Mouse (Mus musculus): ENCODE results near the gene Gm8257. TPM values are rescaled to one million over a fixed set of nuclear protein-coding genes. Genes with fewer than 3 reads are reported as not detected.
"Not testable (repeated sequence)": the region's sequence is repeated elsewhere in the genome, so short reads cannot be mapped to it uniquely, and the experiment has no call there.

Gm8257 gene
- not detected in 2 replicates for polyA plus RNA-seq (2016; fragmentation: Nextera tagmentation; extraction: Ambion mirVana)

GRCm38 (mm10) chr14:44706356-44706755 is at the start of gene Gm8257:
Gene Gm8257, minus strand, starts transcription at chr14:44706456.
- DNase-seq (ENCODE audit: low spot score); H3K4me3 ChIP-seq; H3K4me1 ChIP-seq (replicated peaks); H3K36me3 ChIP-seq; H3K27me3 ChIP-seq (ENCODE audit: insufficient read depth, poor library complexity, severe bottlenecking); H3K27ac ChIP-seq; H3K9me3 ChIP-seq: not testable (repeated sequence)
- 89% methylated on average over 3 of the region's 3 CpGs for WGBS

GRCm38 (mm10) chr14:44750240-44750639 is 44.0 kb upstream of the Gm8257 start, which contains the start of gene Gm8267:
Gene Gm8267, minus strand, starts transcription at chr14:44750340.
- no peak for DNase-seq (ENCODE audit: low spot score)
- no peaks in the 10 kb centered on the region for H3K4me1 ChIP-seq (replicated peaks)
- no peak within 1 kb of the TSS for H3K27ac ChIP-seq
- whole genome bisulfite sequencing = 87% methylated on average over 3 of the region's 3 CpGs
- H3K36me3 ChIP-seq = no peaks in the 10 kb centered on the region
- H3K4me3 ChIP-seq = no peak within 1 kb of the TSS
- no peaks in the 10 kb centered on the region for H3K27me3 ChIP-seq (ENCODE audit: insufficient read depth, poor library complexity, severe bottlenecking)
- no peaks in the 10 kb centered on the region for H3K9me3 ChIP-seq

- H3K4me3 ChIP-seq; H3K36me3 ChIP-seq; H3K9me3 ChIP-seq; H3K27ac ChIP-seq; H3K27me3 ChIP-seq (ENCODE audit: insufficient read depth, poor library complexity, severe bottlenecking); H3K4me1 ChIP-seq (replicated peaks); DNase-seq (ENCODE audit: low spot score): not testable (repeated sequence)
- WGBS = 57% methylated on average over 1 of the region's 1 CpGs
Observed at GRCm38 (mm10) chr14:44742789-44743188, 36.5 kb upstream of the Gm8257 start.

- H3K4me1 ChIP-seq (replicated peaks); H3K27me3 ChIP-seq (ENCODE audit: insufficient read depth, poor library complexity, severe bottlenecking); DNase-seq (ENCODE audit: low spot score); H3K9me3 ChIP-seq; H3K4me3 ChIP-seq; H3K36me3 ChIP-seq; H3K27ac ChIP-seq: not testable (repeated sequence)
Observed at GRCm38 (mm10) chr14:44730711-44731110, 24.5 kb upstream of the Gm8257 start.

GRCm38 (mm10) chr14:44627737-44628136 is 78.5 kb downstream of the Gm8257 start, which contains the start of gene Gm5624:
Gene Gm5624, minus strand, starts transcription at chr14:44627938.
- 78% methylated on average over 4 of the region's 4 CpGs for WGBS
- H3K27me3 ChIP-seq (ENCODE audit: insufficient read depth, poor library complexity, severe bottlenecking); H3K4me3 ChIP-seq; H3K36me3 ChIP-seq; H3K4me1 ChIP-seq (replicated peaks); H3K9me3 ChIP-seq; DNase-seq (ENCODE audit: low spot score); H3K27ac ChIP-seq: not testable (repeated sequence)

Other genes starting within 250 kb of the Gm8257 start
- not detected in 2 replicates for gene BC061237, start 214.0 kb downstream of the Gm8257 start, polyA plus RNA-seq (2016; fragmentation: Nextera tagmentation; extraction: Ambion mirVana)
- not detected in 2 replicates for gene Gm17093, start 188.2 kb downstream of the Gm8257 start, polyA plus RNA-seq (2016; fragmentation: Nextera tagmentation; extraction: Ambion mirVana)
- not detected in 2 replicates for gene Gm8247, start 123.3 kb downstream of the Gm8257 start, polyA plus RNA-seq (2016; fragmentation: Nextera tagmentation; extraction: Ambion mirVana)
- gene Gm5624, start 78.5 kb downstream of the Gm8257 start, polyA plus RNA-seq (2016; fragmentation: Nextera tagmentation; extraction: Ambion mirVana) = not detected in 2 replicates
- not detected in 2 replicates for gene Gm8267, start 43.9 kb upstream of the Gm8257 start, polyA plus RNA-seq (2016; fragmentation: Nextera tagmentation; extraction: Ambion mirVana)
- gene Ptgdr, start 152.9 kb upstream of the Gm8257 start, polyA plus RNA-seq (2016; fragmentation: Nextera tagmentation; extraction: Ambion mirVana) = not detected in 2 replicates

All from hindbrain, embryonic 10.5 days (tissue).